Mouse (Mus musculus): ENCODE data around the gene Zfhx2. TPM values are rescaled to one million over a fixed set of nuclear protein-coding genes. Genes with fewer than 3 reads are reported as not detected.

The Zfhx2 gene
- total RNA-seq, 2 experiments from 2014 or later: 3.4 to 3.9 TPM

- DNase-seq: no peak
- intact Hi-C loops (cut with DNase I): no loop called here
Measured at GRCm38 (mm10) chr14:55081105-55081504, 11.0 kb downstream of the Zfhx2 start.

- peak; percentile 64 to 76 for DNase-seq
- intact Hi-C loops (cut with DNase I): loop anchor here (1.0 to 5.0 kb wide), 3 partner anchors 55 to 237 kb away; no protein-coding TSS in a partner anchor
Measured at GRCm38 (mm10) chr14:55079214-55079970, 12.7 kb downstream of the Zfhx2 start.

- intact Hi-C loops (cut with DNase I): loop anchor here (2.0 to 5.0 kb wide), 2 partner anchors 178 to 236 kb away; no protein-coding TSS in a partner anchor
- DNase-seq: no peak
Measured at GRCm38 (mm10) chr14:55078366-55078989, 13.6 kb downstream of the Zfhx2 start.

- intact Hi-C loops (cut with DNase I): loop anchor here (2.0 to 5.0 kb wide), 2 partner anchors 177 to 235 kb away; no protein-coding TSS in a partner anchor
- no peak for DNase-seq
Measured at GRCm38 (mm10) chr14:55077481-55078365, 14.4 kb downstream of the Zfhx2 start.

GRCm38 (mm10) chr14:55076956-55077355 lies 15.2 kb downstream of the Zfhx2 start:
- DNase-seq: no peak
- intact Hi-C loops (cut with DNase I): loop anchor here (5.0 kb wide), 1 partner anchor 235 kb away; no protein-coding TSS in a partner anchor

- peak; percentile 18 to 26 for DNase-seq
- intact Hi-C loops (cut with DNase I): loop anchor here (5.0 kb wide), 1 partner anchor 234 kb away; no protein-coding TSS in a partner anchor
Measured at GRCm38 (mm10) chr14:55076224-55076623, 15.9 kb downstream of the Zfhx2 start.

- intact Hi-C loops (cut with DNase I): no loop called here
- no peak for DNase-seq
Measured at GRCm38 (mm10) chr14:55074416-55074815, 17.7 kb downstream of the Zfhx2 start.

GRCm38 (mm10) chr14:55071756-55072155 lies 20.4 kb downstream of the Zfhx2 start:
- intact Hi-C loops (cut with DNase I): no loop called here
- no peak for DNase-seq

- no peak for DNase-seq
- intact Hi-C loops (cut with DNase I): no loop called here
Measured at GRCm38 (mm10) chr14:55066042-55066441, 26.1 kb downstream of the Zfhx2 start.

- intact Hi-C loops (cut with DNase I): no loop called here
- DNase-seq: no peak
Measured at GRCm38 (mm10) chr14:55065391-55065790, 26.7 kb downstream of the Zfhx2 start.

- intact Hi-C loops (cut with DNase I): no loop called here
- DNase-seq: no peak
Measured at GRCm38 (mm10) chr14:55064481-55065370, 27.4 kb downstream of the Zfhx2 start.

- intact Hi-C loops (cut with DNase I): no loop called here
- DNase-seq: no peak
Measured at GRCm38 (mm10) chr14:55063581-55064381, 28.3 kb downstream of the Zfhx2 start.

- intact Hi-C loops (cut with DNase I): no loop called here
- DNase-seq: no peak
Measured at GRCm38 (mm10) chr14:55063117-55063516, 29.0 kb downstream of the Zfhx2 start.

- intact Hi-C loops (cut with DNase I): no loop called here
- no peak for DNase-seq
Measured at GRCm38 (mm10) chr14:55062626-55063025, 29.5 kb downstream of the Zfhx2 start.

- intact Hi-C loops (cut with DNase I): no loop called here
- no peak for DNase-seq
Measured at GRCm38 (mm10) chr14:55061845-55062244, 30.3 kb downstream of the Zfhx2 start.

- no peak for DNase-seq
- intact Hi-C loops (cut with DNase I): no loop called here
Measured at GRCm38 (mm10) chr14:55059931-55060330, 32.2 kb downstream of the Zfhx2 start.

- no peak for DNase-seq
- intact Hi-C loops (cut with DNase I): no loop called here
Measured at GRCm38 (mm10) chr14:55059009-55059408, 33.1 kb downstream of the Zfhx2 start.

GRCm38 (mm10) chr14:55055167-55055834 lies 36.8 kb downstream of the Zfhx2 start:
- DNase-seq: peak; percentile 19 to 26
- intact Hi-C loops (cut with DNase I): no loop called here
